Comparison of ENCODE assay signal across 22 mouse cellular contexts in the genomic region with DNA sequence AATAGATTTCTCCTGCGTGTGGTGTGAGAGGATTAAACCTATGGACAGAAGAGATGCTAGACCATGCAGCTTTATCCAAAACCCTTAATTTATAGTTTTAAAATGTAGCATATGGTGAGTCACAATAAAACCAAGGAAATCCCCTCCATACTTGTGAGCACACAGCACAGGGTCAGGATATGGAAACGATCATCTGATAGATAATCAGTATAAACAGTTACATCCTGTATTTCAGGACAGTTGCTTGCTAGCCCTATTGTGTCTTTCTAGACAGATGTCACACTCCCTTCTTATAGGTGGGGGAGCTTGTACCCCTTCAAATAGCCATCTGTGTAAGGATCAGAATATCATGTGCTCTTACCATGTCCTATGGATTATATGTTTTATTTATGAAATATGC.
DNase-seq lines count a peak whose midpoint lies in the region; ATAC-seq and TF ChIP-seq lines count a peak whose summit lies in the region.
"Had no signal": no experiment of that assay in that cellular context is flagged by ENCODE, and none has a peak within 500 bp of the region (broad histone marks: within the 10 kb centered on the region; RNA-seq: fewer than 3 reads in every experiment).

No protein-coding gene starts in this region.

- TF ChIP-seq RAD21 in CH12.LX (IDR thresholded peaks at IDR 0.05; ENCODE audit: low read depth, low read length) = no peak

- no peak for TF ChIP-seq POLR2A in CH12.LX (IDR thresholded peaks at IDR 0.05; ENCODE audit: low read depth, low read length)

- H3K36me3 ChIP-seq in CH12.LX (replicated peaks in 1 of 2; ENCODE audit: control insufficient read depth in 1 of 2, insufficient read depth in 1 of 2, low read length in 1 of 2) = peaks cover 0 to 8% of the 10 kb centered on the region in 2 experiments
- H3K36me3 ChIP-seq: embryonic facial prominence, embryonic 15.5 days; heart, embryonic 13.5 days; hindbrain, embryonic 13.5 days; kidney, embryonic 15.5 days had no signal

- no peak overlapping the region; the same call in 1 of the 2 replicates for H3K27ac ChIP-seq in CH12.LX (ENCODE audit: insufficient read depth, low read depth)
- H3K27ac ChIP-seq in layer of hippocampus, adult 2 months = no peak overlapping the region
- H3K27ac ChIP-seq: embryonic facial prominence, embryonic 15.5 days; heart, embryonic 13.5 days; hindbrain, embryonic 13.5 days; kidney, embryonic 15.5 days had no signal

- dilution Hi-C loops in CH12.LX (cut with MboI; ENCODE audit: extremely low pct_ligation_motif_present, extremely low pct_unique_long_range_greater_than_20kb, low sequenced_read_pairs) = no loop called here

- 0 out of 2 replicates have a peak overlapping the region, but pooled peaks have one; percentile 21 for H3K4me2 ChIP-seq in CH12.LX (ENCODE audit: insufficient read depth, low read depth, poor library complexity, severe bottlenecking)
- H3K4me2 ChIP-seq: embryonic facial prominence, embryonic 15.5 days; heart, embryonic 13.5 days; hindbrain, embryonic 13.5 days; kidney, embryonic 15.5 days had no signal

- ATAC-seq in inflammation-experienced regulatory T-cells, adult 6 months = peak; percentile 57
- 0 out of 2 replicates have a peak, but pooled peaks have one; percentile 9 for ATAC-seq in megakaryocyte progenitor cell, adult 5-6 weeks (replicated peaks; ENCODE audit: poor library complexity)
- ATAC-seq: forebrain, embryonic 16.5 days; intestine, postnatal 0 days had no signal

- peaks cover 6% of the 10 kb centered on the region; the same call in 1 of the 2 replicates for H3K79me2 ChIP-seq in CH12.LX (replicated peaks; ENCODE audit: control insufficient read depth, extremely low read depth, insufficient read depth, poor library complexity, severe bottlenecking)

- TF ChIP-seq EP300 in CH12.LX (IDR thresholded peaks at IDR 0.05; ENCODE audit: low read length) = no peak

- in situ Hi-C loops in CH12.LX (cut with MboI; ENCODE audit: low pct_ligation_motif_present, low pct_unique_long_range_greater_than_20kb, low sequenced_read_pairs) = no loop called here

- no peak for TF ChIP-seq CTCF in CH12.LX (conservative IDR thresholded peaks at IDR 0.05 in 1 of 2, IDR thresholded peaks at IDR 0.05 in 1 of 2; ENCODE audit: low read depth in 2 of 2, low read length in 2 of 2)
- no peak for TF ChIP-seq CTCF in layer of hippocampus, adult 2 months (conservative IDR thresholded peaks at IDR 0.05)

- DNase-seq in 416B (ENCODE audit: low read depth) (peak; percentile 88), CH12.LX (ENCODE audit: extremely low read depth) (no peak)
- no peak for DNase-seq in lung, postnatal 14 days
- no peak for DNase-seq in layer of hippocampus, adult 2 months (ENCODE audit: low spot score in 2 of 2)
- DNase-seq in heart, adult 18-20 months = no peak
- DNase-seq: adrenal gland, postnatal 25 days; B cell, adult 2 months; cerebellum, adult 11 months; cerebellum, postnatal 10 days; gastrocnemius, postnatal 36 days; lung, postnatal 36 days; midbrain, embryonic 14.5 days; thymus, postnatal 36 days had no signal

- no peaks in the 10 kb centered on the region for H3K27me3 ChIP-seq in CH12.LX (replicated peaks)
- H3K27me3 ChIP-seq: embryonic facial prominence, embryonic 15.5 days; heart, embryonic 13.5 days; hindbrain, embryonic 13.5 days; kidney, embryonic 15.5 days had no signal

- H3K9ac ChIP-seq in CH12.LX (ENCODE audit: insufficient read depth, low read depth) = no peak overlapping the region
- H3K9ac ChIP-seq: embryonic facial prominence, embryonic 15.5 days; heart, embryonic 13.5 days; hindbrain, embryonic 13.5 days; kidney, embryonic 15.5 days had no signal

- H3K4me3 ChIP-seq in CH12.LX (replicated peaks in 1 of 3; ENCODE audit: low read depth in 2 of 3, low read length in 2 of 3, poor library complexity in 1 of 3) = peak overlapping the region in 1 of 3 experiments; percentile 68
- H3K4me3 ChIP-seq in layer of hippocampus, adult 2 months = no peak overlapping the region
- H3K4me3 ChIP-seq: embryonic facial prominence, embryonic 15.5 days; heart, embryonic 13.5 days; hindbrain, embryonic 13.5 days; kidney, embryonic 15.5 days; myocyte had no signal

- H3K4me1 ChIP-seq in CH12.LX (ENCODE audit: control insufficient read depth in 1 of 2, insufficient read depth in 2 of 2) = peaks cover 8 to 37% of the 10 kb centered on the region in 2 experiments; a peak in 3 of 4 replicates
- H3K4me1 ChIP-seq: embryonic facial prominence, embryonic 15.5 days; heart, embryonic 13.5 days; hindbrain, embryonic 13.5 days; kidney, embryonic 15.5 days had no signal

- H3K9me3 ChIP-seq in CH12.LX (replicated peaks; ENCODE audit: low read length) = no peaks in the 10 kb centered on the region
- H3K9me3 ChIP-seq: embryonic facial prominence, embryonic 15.5 days; heart, embryonic 13.5 days; hindbrain, embryonic 13.5 days; kidney, embryonic 15.5 days had no signal

TF ChIP-seq in CH12.LX, 34 proteins besides CTCF, POLR2A, EP300 and RAD21:
- TF ChIP-seq TBP (conservative IDR thresholded peaks at IDR 0.05; ENCODE audit: low read depth, low read length) = 0 out of 2 replicates have a peak, but pooled peaks have one; percentile 2
- TF ChIP-seq ZKSCAN1 (IDR thresholded peaks at IDR 0.05; ENCODE audit: borderline replicate concordance, low read depth, low read length) = no peak
